Mouse (Mus musculus): ENCODE measurements around the gene Slc5a5. TPM values are rescaled to one million over a fixed set of nuclear protein-coding genes. Genes with fewer than 3 reads are reported as not detected.

The Slc5a5 gene
- total and polyA plus RNA-seq, 3 experiments: 0.04 to 0.26 (median 0.16) TPM

DNA sequence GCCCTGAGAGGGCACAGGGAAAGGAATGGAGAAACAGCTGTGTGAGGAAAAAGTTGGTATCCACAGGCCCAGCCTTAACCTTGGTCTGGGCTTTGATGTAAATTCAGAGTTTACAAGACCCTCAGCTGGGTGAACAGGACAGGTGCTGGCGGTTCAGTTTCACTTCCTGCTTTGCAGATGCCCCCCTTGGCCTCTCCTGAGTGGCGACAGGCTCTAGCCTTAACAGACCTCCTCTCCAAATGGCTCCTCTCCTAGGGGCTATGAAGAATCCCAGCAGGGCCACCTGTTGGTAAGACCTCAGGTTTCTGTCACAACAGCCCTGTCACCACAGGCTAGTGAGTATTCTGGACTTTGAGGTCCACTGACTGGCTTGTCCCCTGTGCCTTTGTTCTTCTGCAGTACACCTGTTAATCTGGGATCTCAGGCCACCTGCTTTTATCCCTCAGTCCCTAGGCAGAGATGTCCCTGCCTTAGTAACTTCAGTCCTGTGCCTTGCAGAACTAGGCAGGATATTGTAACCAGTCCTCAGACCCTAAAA, 6.2 kb upstream of the Slc5a5 start:
- peak overlapping the region in 2 of 3 experiments; percentile 33 to 96 for H3K4me3 ChIP-seq (replicated peaks in 1 of 3; ENCODE audit: low read depth in 2 of 3, low read length in 2 of 3, poor library complexity in 1 of 3)
- no peak for DNase-seq (ENCODE audit: extremely low read depth)
- H3K9me3 ChIP-seq (replicated peaks; ENCODE audit: low read length): no peaks in the 10 kb centered on the region
- peak overlapping the region; percentile 38; the same call in 1 of the 2 replicates for H3K9ac ChIP-seq (ENCODE audit: insufficient read depth, low read depth)
- 0 out of 2 replicates have a peak overlapping the region, but pooled peaks have one; percentile 6 for H3K27ac ChIP-seq (ENCODE audit: insufficient read depth, low read depth)
- H3K79me2 ChIP-seq (replicated peaks; ENCODE audit: control insufficient read depth, extremely low read depth, insufficient read depth, poor library complexity, severe bottlenecking): peaks cover 24% of the 10 kb centered on the region
- TF ChIP-seq MAZ (IDR thresholded peaks at IDR 0.05; ENCODE audit: low read depth, low read length): no peak
- no peak for TF ChIP-seq UBTF (IDR thresholded peaks at IDR 0.05; ENCODE audit: low read depth, low read length)
- TF ChIP-seq CHD2 (IDR thresholded peaks at IDR 0.05; ENCODE audit: low read length): no peak
- no peak for TF ChIP-seq MYC (IDR thresholded peaks at IDR 0.05; ENCODE audit: low read depth, low read length)
- no peak for TF ChIP-seq NELFE (IDR thresholded peaks at IDR 0.05; ENCODE audit: low read depth, low read length)
- no peak for TF ChIP-seq ETS1 (conservative IDR thresholded peaks at IDR 0.05; ENCODE audit: low read depth, low read length)
- TF ChIP-seq RCOR1 (conservative IDR thresholded peaks at IDR 0.05; ENCODE audit: low read depth, low read length): no peak
- no peak for TF ChIP-seq TBP (conservative IDR thresholded peaks at IDR 0.05; ENCODE audit: low read depth, low read length)
- no peak for TF ChIP-seq RAD21 (IDR thresholded peaks at IDR 0.05; ENCODE audit: low read depth, low read length)
- no peak for TF ChIP-seq JUND (conservative IDR thresholded peaks at IDR 0.05; ENCODE audit: low read depth, low read length)
- peak; percentile 65; the same call in 1 of the 2 replicates for TF ChIP-seq TCF12 (IDR thresholded peaks at IDR 0.05; ENCODE audit: low read depth, low read length)
- TF ChIP-seq JUN (IDR thresholded peaks at IDR 0.05; ENCODE audit: insufficient read depth, low read depth, low read length): no peak
- TF ChIP-seq CHD1 (IDR thresholded peaks at IDR 0.05; ENCODE audit: low read depth, low read length): no peak
- TF ChIP-seq IRF4 (IDR thresholded peaks at IDR 0.05; ENCODE audit: low read depth, low read length): peak; percentile 92
- no peak for TF ChIP-seq USF2 (conservative IDR thresholded peaks at IDR 0.05; ENCODE audit: low read depth, low read length)
- TF ChIP-seq EP300 (IDR thresholded peaks at IDR 0.05; ENCODE audit: low read length): peak; percentile 83
- TF ChIP-seq ZKSCAN1 (IDR thresholded peaks at IDR 0.05; ENCODE audit: borderline replicate concordance, low read depth, low read length): no peak
- TF ChIP-seq SIN3A (IDR thresholded peaks at IDR 0.05; ENCODE audit: low read length): no peak
- TF ChIP-seq MXI1 (IDR thresholded peaks at IDR 0.05; ENCODE audit: low read depth, low read length): no peak
- TF ChIP-seq CTCF (conservative IDR thresholded peaks at IDR 0.05 in 1 of 2, IDR thresholded peaks at IDR 0.05 in 1 of 2; ENCODE audit: low read depth in 2 of 2, low read length in 2 of 2): peak in 1 of 2 experiments; percentile 15; a peak in 1 of 4 replicates
- no peak for TF ChIP-seq MEF2A (IDR thresholded peaks at IDR 0.05; ENCODE audit: borderline replicate concordance, low read depth, low read length)
- no peak for TF ChIP-seq POLR2AphosphoS2 (IDR thresholded peaks at IDR 0.05; ENCODE audit: low read depth, low read length)
- dilution Hi-C loops (cut with MboI; ENCODE audit: extremely low pct_ligation_motif_present, extremely low pct_unique_long_range_greater_than_20kb, low sequenced_read_pairs) (no loop called here), in situ Hi-C loops (cut with MboI; ENCODE audit: low pct_ligation_motif_present, low pct_unique_long_range_greater_than_20kb, low sequenced_read_pairs) (loop anchor here (5.0 kb wide), 1 partner anchor 59 kb away; no protein-coding TSS in a partner anchor)
- H3K4me2 ChIP-seq (ENCODE audit: insufficient read depth, low read depth, poor library complexity, severe bottlenecking): peak overlapping the region; percentile 89
- H3K27me3 ChIP-seq (replicated peaks): no peaks in the 10 kb centered on the region
- H3K4me1 ChIP-seq (ENCODE audit: control insufficient read depth in 1 of 2, insufficient read depth in 2 of 2): peaks cover 18 to 45% of the 10 kb centered on the region in 2 experiments
- peaks cover 26 to 29% of the 10 kb centered on the region in 2 experiments for H3K36me3 ChIP-seq (replicated peaks in 1 of 2; ENCODE audit: control insufficient read depth in 1 of 2, insufficient read depth in 1 of 2, low read length in 1 of 2)
